Mouse (Mus musculus) C2C12 (cell line): ENCODE data around the gene Msh5.

Experiments used
- CEBPB ChIP-seq: IDR thresholded peaks from one replicate; pipeline ENCODE4 v1.6.1; 2011; ENCODE audit warnings: low read depth, mild to moderate bottlenecking, control low read depth, moderate library complexity
- CTCF ChIP-seq: IDR thresholded peaks from one replicate; pipeline ENCODE4 v1.5.1; 2011; ENCODE audit not compliant: control insufficient read depth, insufficient read depth, insufficient read length
- MAX ChIP-seq: IDR thresholded peaks from one replicate; pipeline ENCODE4 v1.6.1; 2011; ENCODE audit warnings: mild to moderate bottlenecking, control low read depth
- MYOD1 ChIP-seq: IDR thresholded peaks from one replicate; pipeline ENCODE4 v1.6.1; 2011; ENCODE audit warnings: low read depth; ENCODE audit not compliant: control insufficient read depth, insufficient read length
- MYOG ChIP-seq: IDR thresholded peaks from one replicate; pipeline ENCODE4 v1.6.1; 2011; ENCODE audit not compliant: control insufficient read depth, insufficient read length; ENCODE audit errors: extremely low read depth
- USF1 ChIP-seq: IDR thresholded peaks from one replicate; pipeline ENCODE4 v1.6.1; 2011; ENCODE audit warnings: low read depth, mild to moderate bottlenecking, control low read depth, moderate library complexity

- no peak for TF ChIP-seq CTCF
- no peak for TF ChIP-seq MAX
- TF ChIP-seq MYOG = no peak
- no peak for TF ChIP-seq USF1
- no peak for TF ChIP-seq MYOD1
- TF ChIP-seq CEBPB = no peak
Measured at GRCm38 (mm10) chr17:35016376-35016775, 30.2 kb downstream of the Msh5 start, which contains the start of gene Vwa7.
